Mouse (Mus musculus) midbrain, embryonic 10.5 days (tissue): ENCODE measurements at regions not wholly inside any gene's neighbourhood (a gene's known extent, or its start where the extent isn't known, plus 50 kb on each side); places are given as distances from the start of the nearest gene placed in this dataset.
A peak's percentile ranks its signal among the peaks of the same experiment; 100 is the strongest.

Experiments used
- DNase-seq: peaks from one replicate; pipeline ENCODE4 v3.0.0-alpha.2; 2017; ENCODE audit warnings: low spot score
- H3K27ac ChIP-seq: fragments of 300-500 bp; sonication (generic); replicated peaks from 2 replicates; pipeline ENCODE4 v1.5.1; 2016; ENCODE audit warnings: mild to moderate bottlenecking
- H3K27me3 ChIP-seq: fragments of 300-500 bp; sonication (generic); 2 replicates; pipeline ENCODE4 v1.6.1; 2016; ENCODE audit warnings: low read depth, mild to moderate bottlenecking; ENCODE audit not compliant: poor library complexity, severe bottlenecking
- H3K36me3 ChIP-seq: fragments of 300-500 bp; sonication (generic); 2 replicates; pipeline ENCODE4 v1.6.1; 2016; ENCODE audit warnings: mild to moderate bottlenecking, moderate library complexity
- H3K4me1 ChIP-seq: fragments of 300-500 bp; sonication (generic); 2 replicates; pipeline ENCODE4 v1.6.1; 2016
- H3K4me3 ChIP-seq: fragments of 300-500 bp; sonication (generic); 2 replicates; pipeline ENCODE4 v1.5.1; 2016; ENCODE audit warnings: mild to moderate bottlenecking, moderate library complexity
- H3K9me3 ChIP-seq: fragments of 300-500 bp; sonication (generic); replicated peaks from 2 replicates; pipeline ENCODE4 v1.6.1; 2016; ENCODE audit warnings: mild to moderate bottlenecking
- WGBS: fragments of 180-500 bp; shearing (Covaris S2); methylation state at CpG from one replicate; pipeline ENCODE4 v1.1.7; 2016; 5-methylcytosine and 5-hydroxymethylcytosine counted together

GRCm38 (mm10) chr7:117855955-117856354 lies 260.0 kb downstream of the Rps15a start:
- H3K4me3 ChIP-seq, result no peak overlapping the region
- DNase-seq, result no peak
- 95% methylated on average over 5 of the region's 5 CpGs for WGBS
- H3K27me3 ChIP-seq, result no peaks in the 10 kb centered on the region
- 0 out of 2 replicates have a peak, but pooled peaks cover 2% of the 10 kb centered on the region for H3K4me1 ChIP-seq
- H3K27ac ChIP-seq, result no peak overlapping the region
- H3K9me3 ChIP-seq, result no peaks in the 10 kb centered on the region
- no peaks in the 10 kb centered on the region for H3K36me3 ChIP-seq

- H3K4me3 ChIP-seq, result no peak overlapping the region
- DNase-seq, result no peak
- H3K27ac ChIP-seq, result no peak overlapping the region
- no peaks in the 10 kb centered on the region for H3K9me3 ChIP-seq
- WGBS, result 89% methylated on average over 4 of the region's 4 CpGs
- H3K4me1 ChIP-seq, result no peaks in the 10 kb centered on the region
- H3K36me3 ChIP-seq, result no peaks in the 10 kb centered on the region
- no peaks in the 10 kb centered on the region for H3K27me3 ChIP-seq
Observed at GRCm38 (mm10) chr7:117853716-117854115, 262.3 kb downstream of the Rps15a start.

- H3K9me3 ChIP-seq, result no peaks in the 10 kb centered on the region
- H3K27ac ChIP-seq, result peak overlapping the region; percentile 18; the same call in 1 of the 2 replicates
- no peaks in the 10 kb centered on the region for H3K36me3 ChIP-seq
- no peaks in the 10 kb centered on the region for H3K4me1 ChIP-seq
- no peak for DNase-seq
- 87% methylated on average over 2 of the region's 2 CpGs for WGBS
- no peak overlapping the region for H3K4me3 ChIP-seq
- no peaks in the 10 kb centered on the region for H3K27me3 ChIP-seq
Observed at GRCm38 (mm10) chr7:117852866-117853265, 263.1 kb downstream of the Rps15a start.

- Histone ChIP-seq H3K27me3 (no peaks in the 10 kb centered on the region), H3K4me3 (no peak overlapping the region), H3K9me3 (0 out of 2 replicates have a peak, but pooled peaks cover 3% of the 10 kb centered on the region), H3K36me3 (no peaks in the 10 kb centered on the region), H3K27ac (no peak overlapping the region), H3K4me1 (no peaks in the 10 kb centered on the region)
- WGBS, result 94% methylated on average over 6 of the region's 6 CpGs
- DNase-seq, result no peak
Observed at GRCm38 (mm10) chr7:117850822-117851221, 265.2 kb downstream of the Rps15a start.

- no peak for DNase-seq
- H3K4me3 ChIP-seq, result no peak overlapping the region
- no peaks in the 10 kb centered on the region for H3K27me3 ChIP-seq
- 0 out of 2 replicates have a peak, but pooled peaks cover 3% of the 10 kb centered on the region for H3K4me1 ChIP-seq
- H3K9me3 ChIP-seq, result 0 out of 2 replicates have a peak, but pooled peaks cover 3% of the 10 kb centered on the region
- H3K27ac ChIP-seq, result no peak overlapping the region
- H3K36me3 ChIP-seq, result no peaks in the 10 kb centered on the region
- WGBS, result 92% methylated on average over 5 of the region's 5 CpGs
Observed at GRCm38 (mm10) chr7:117846041-117846440, 269.9 kb downstream of the Rps15a start.

GRCm38 (mm10) chr7:117842780-117843179 lies 273.2 kb downstream of the Rps15a start:
- H3K27ac ChIP-seq, result no peak overlapping the region
- H3K4me3 ChIP-seq, result no peak overlapping the region
- no peaks in the 10 kb centered on the region for H3K36me3 ChIP-seq
- H3K4me1 ChIP-seq, result 0 out of 2 replicates have a peak, but pooled peaks cover 3% of the 10 kb centered on the region
- 0 out of 2 replicates have a peak, but pooled peaks cover 3% of the 10 kb centered on the region for H3K9me3 ChIP-seq
- no peak for DNase-seq
- no peaks in the 10 kb centered on the region for H3K27me3 ChIP-seq
- 66% methylated on average over 5 of the region's 5 CpGs for WGBS

GRCm38 (mm10) chr7:117795035-117795434 lies 321.0 kb downstream of the Rps15a start:
- H3K4me1 ChIP-seq, result 0 out of 2 replicates have a peak, but pooled peaks cover 2% of the 10 kb centered on the region
- DNase-seq, result no peak
- H3K4me3 ChIP-seq, result no peak overlapping the region
- no peaks in the 10 kb centered on the region for H3K36me3 ChIP-seq
- WGBS, result 43% methylated on average over 3 of the region's 3 CpGs
- no peaks in the 10 kb centered on the region for H3K9me3 ChIP-seq
- H3K27me3 ChIP-seq, result 0 out of 2 replicates have a peak, but pooled peaks cover 7% of the 10 kb centered on the region
- no peak overlapping the region for H3K27ac ChIP-seq

GRCm38 (mm10) chr7:117793991-117794390 lies 322.0 kb downstream of the Rps15a start:
- H3K9me3 ChIP-seq, result no peaks in the 10 kb centered on the region
- no peak overlapping the region for H3K27ac ChIP-seq
- H3K4me3 ChIP-seq, result no peak overlapping the region
- 0 out of 2 replicates have a peak, but pooled peaks cover 7% of the 10 kb centered on the region for H3K27me3 ChIP-seq
- H3K36me3 ChIP-seq, result no peaks in the 10 kb centered on the region
- peaks cover 4% of the 10 kb centered on the region for H3K4me1 ChIP-seq
- 93% methylated on average over 6 of the region's 6 CpGs for WGBS
- DNase-seq, result no peak

- H3K27ac ChIP-seq, result no peak overlapping the region
- WGBS, result 86% methylated on average over 4 of the region's 4 CpGs
- peaks cover 8% of the 10 kb centered on the region for H3K4me1 ChIP-seq
- DNase-seq, result no peak
- H3K9me3 ChIP-seq, result no peaks in the 10 kb centered on the region
- H3K27me3 ChIP-seq, result 0 out of 2 replicates have a peak, but pooled peaks cover 7% of the 10 kb centered on the region
- H3K36me3 ChIP-seq, result no peaks in the 10 kb centered on the region
- no peak overlapping the region for H3K4me3 ChIP-seq
Observed at GRCm38 (mm10) chr7:117792456-117792855, 323.5 kb downstream of the Rps15a start.

- 92% methylated on average over 4 of the region's 4 CpGs for WGBS
- no peaks in the 10 kb centered on the region for H3K27me3 ChIP-seq
- DNase-seq, result no peak
- no peak overlapping the region for H3K4me3 ChIP-seq
- no peak overlapping the region for H3K27ac ChIP-seq
- H3K36me3 ChIP-seq, result no peaks in the 10 kb centered on the region
- no peaks in the 10 kb centered on the region for H3K4me1 ChIP-seq
- H3K9me3 ChIP-seq, result 0 out of 2 replicates have a peak, but pooled peaks cover under 1% of the 10 kb centered on the region
Observed at GRCm38 (mm10) chr7:117778996-117779395, 337.0 kb downstream of the Rps15a start.

- no peaks in the 10 kb centered on the region for H3K4me1 ChIP-seq
- H3K27ac ChIP-seq, result no peak overlapping the region
- H3K36me3 ChIP-seq, result no peaks in the 10 kb centered on the region
- H3K27me3 ChIP-seq, result no peaks in the 10 kb centered on the region
- 98% methylated on average over 2 of the region's 2 CpGs for WGBS
- H3K9me3 ChIP-seq, result peaks cover 11% of the 10 kb centered on the region
- DNase-seq, result no peak
- no peak overlapping the region for H3K4me3 ChIP-seq
Observed at GRCm38 (mm10) chr7:117777921-117778320, 338.1 kb downstream of the Rps15a start.

- WGBS, result 50% methylated on average over 6 of the region's 6 CpGs
- Histone ChIP-seq H3K9me3 (peaks cover 20% of the 10 kb centered on the region), H3K4me3 (no peak overlapping the region), H3K27me3 (no peaks in the 10 kb centered on the region), H3K36me3 (no peaks in the 10 kb centered on the region), H3K27ac (peak overlapping the region; percentile 49; the same call in 1 of the 2 replicates), H3K4me1 (peaks cover 17% of the 10 kb centered on the region)
- peak; percentile 31 for DNase-seq
Observed at GRCm38 (mm10) chr7:117771836-117772235, 344.2 kb downstream of the Rps15a start.

GRCm38 (mm10) chr7:117759506-117759905 lies 356.5 kb downstream of the Rps15a start:
- WGBS, result 57% methylated on average over 1 of the region's 1 CpGs

More at GRCm38 (mm10) chr7:117759506-117759905, 356.5 kb downstream of the Rps15a start:
- no peak for DNase-seq
- H3K4me1 ChIP-seq, result peaks cover 7% of the 10 kb centered on the region; the same call in 1 of the 2 replicates
- no peak overlapping the region for H3K4me3 ChIP-seq
- no peak overlapping the region for H3K27ac ChIP-seq
- H3K27me3 ChIP-seq, result no peaks in the 10 kb centered on the region
- H3K36me3 ChIP-seq, result no peaks in the 10 kb centered on the region
- no peaks in the 10 kb centered on the region for H3K9me3 ChIP-seq
